Mouse (Mus musculus) liver, embryonic 14.5 days (tissue): Measurements from ENCODE around the gene Lysmd4. TPM values are rescaled to one million over a fixed set of nuclear protein-coding genes. Genes with fewer than 3 reads are reported as not detected.
"Not testable (repeated sequence)": the region's sequence is repeated elsewhere in the genome, so short reads cannot be mapped to it uniquely, and the experiment has no call there.

ENCODE experiments used
- ATAC-seq: fragments of 200-750 bp; cut with Nextera tagmentation; 2 replicates; pipeline ENCODE4 v1.8.0; 2017; ENCODE audit warnings: moderate number of reproducible peaks, mild to moderate bottlenecking, moderate library complexity; ENCODE audit not compliant: insufficient read depth
- DNase-seq, 3 experiments: peaks; one replicate each; pipeline ENCODE4 v3.0.0-alpha.2; 2012 to 2013; ENCODE audit warnings: low read depth in 3 of 3, low spot score in 3 of 3
- H3K27ac ChIP-seq: fragments of 300-500 bp; sonication (generic); 2 replicates; pipeline ENCODE4 v1.5.1; 2014; ENCODE audit warnings: moderate library complexity, mild to moderate bottlenecking, control low read depth, inconsistent platforms
- H3K27me3 ChIP-seq: fragments of 300-500 bp; sonication (generic); 2 replicates; pipeline ENCODE4 v1.6.1; 2014; ENCODE audit warnings: mild to moderate bottlenecking, low read length, moderate library complexity; ENCODE audit not compliant: control insufficient read depth, insufficient read depth
- H3K36me3 ChIP-seq: fragments of 300-500 bp; sonication (generic); replicated peaks from 2 replicates; pipeline ENCODE4 v1.6.1; 2014; ENCODE audit warnings: low read depth; ENCODE audit not compliant: control insufficient read depth, insufficient read depth
- H3K4me1 ChIP-seq, 2 experiments: fragments of 200-500 bp in 1 of 2; fragments of 300-500 bp in 1 of 2; sonication (generic) in 1 of 2; replicated peaks; 2 replicates each; pipeline ENCODE4 v1.6.1; 2012 to 2014; ENCODE audit warnings: antibody characterized with exemption in 1 of 2, inconsistent platforms in 1 of 2, low read length in 1 of 2; ENCODE audit not compliant: control insufficient read depth in 2 of 2, insufficient read depth in 2 of 2
- H3K4me2 ChIP-seq: fragments of 300-500 bp; sonication (generic); 2 replicates; pipeline ENCODE4 v1.6.1; 2014; ENCODE audit warnings: low read depth, mild to moderate bottlenecking, control low read depth, moderate library complexity
- H3K4me3 ChIP-seq, 2 experiments: fragments of 200-500 bp in 1 of 2; fragments of 300-500 bp in 1 of 2; sonication (generic) in 1 of 2; 2 replicates each; pipeline ENCODE4 v1.5.1; 2012 to 2014; ENCODE audit warnings: low read depth in 2 of 2, low read length in 2 of 2, mild to moderate bottlenecking in 2 of 2, control low read depth in 1 of 2, inconsistent platforms in 1 of 2, moderate library complexity in 1 of 2; ENCODE audit not compliant: insufficient read depth in 1 of 2
- H3K9ac ChIP-seq: fragments of 300-500 bp; sonication (generic); replicated peaks from 2 replicates; pipeline ENCODE4 v1.6.1; 2014; ENCODE audit warnings: mild to moderate bottlenecking, control low read depth, moderate library complexity
- H3K9me3 ChIP-seq: fragments of 300-500 bp; sonication (generic); 2 replicates; pipeline ENCODE4 v1.6.1; 2016; ENCODE audit warnings: low read length, mixed read lengths; ENCODE audit not compliant: control insufficient read depth
- CTCF ChIP-seq: IDR thresholded peaks from 2 replicates; pipeline ENCODE4 v1.5.1; 2016; ENCODE audit warnings: antibody characterized with exemption, low read depth, control low read depth
- EP300 ChIP-seq: IDR thresholded peaks from 2 replicates; pipeline ENCODE4 v1.6.1; 2016; ENCODE audit warnings: antibody characterized with exemption, low read depth
- WGBS: fragments of 180-500 bp; shearing (Covaris S2); extraction: QIAGEN DNeasy Blood & Tissue Kit; methylation state at CpG from one replicate; pipeline ENCODE4 v1.1.7; 2014; ENCODE audit not compliant: insufficient replicate concordance; 5-methylcytosine and 5-hydroxymethylcytosine counted together
- polyA plus RNA-seq, 2 experiments: library from polyadenylated mRNA; depleted of rRNA in 1 of 2; stranded (reverse) in 1 of 2; unstranded in 1 of 2; fragments of >200 nt; fragmentation: Nextera tagmentation in 1 of 2; extraction: Ambion mirVana in 1 of 2; gene quantifications; 2 replicates each; pipeline versions ENCODE4 v1.2.1 to v1.2.3; 2012 to 2014

The Lysmd4 gene
- polyA plus RNA-seq, 2 experiments = 2.4 to 2.5 TPM

DNA sequence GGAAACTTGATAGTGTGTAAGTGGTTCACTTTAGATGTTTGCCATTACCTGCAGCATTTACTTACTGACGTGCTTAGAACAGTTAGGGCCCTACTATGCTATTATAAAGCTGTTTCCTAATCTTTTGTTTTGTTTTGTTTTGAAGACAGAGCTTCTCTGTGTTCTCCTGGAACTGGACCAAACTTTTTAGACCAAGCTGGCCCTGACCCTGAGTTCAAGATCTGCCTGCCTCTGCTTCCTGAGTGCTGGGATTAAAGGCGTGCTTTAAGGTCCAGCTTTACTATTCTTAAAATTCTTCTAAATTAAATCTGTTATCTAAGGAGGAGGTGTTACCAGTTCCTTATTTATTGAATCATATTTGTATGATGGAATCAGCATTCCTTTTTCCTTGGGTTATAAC lies 23.7 kb downstream of the Lysmd4 start:
- DNase-seq (no peak), ATAC-seq (no peak)
- WGBS = 66% methylated on average over 2 of the region's 2 CpGs
- no peak overlapping the region for H3K4me2 ChIP-seq
- H3K27ac ChIP-seq = no peak overlapping the region
- H3K9me3 ChIP-seq = no peaks in the 10 kb centered on the region
- TF ChIP-seq CTCF (no peak), EP300 (no peak)
- H3K36me3 ChIP-seq = no peaks in the 10 kb centered on the region
- H3K4me1 ChIP-seq = peaks cover 0 to 5% of the 10 kb centered on the region in 2 experiments; a peak in 1 of 4 replicates
- no peak overlapping the region for H3K9ac ChIP-seq
- H3K27me3 ChIP-seq = no peaks in the 10 kb centered on the region
- H3K4me3 ChIP-seq = no peak overlapping the region

DNA sequence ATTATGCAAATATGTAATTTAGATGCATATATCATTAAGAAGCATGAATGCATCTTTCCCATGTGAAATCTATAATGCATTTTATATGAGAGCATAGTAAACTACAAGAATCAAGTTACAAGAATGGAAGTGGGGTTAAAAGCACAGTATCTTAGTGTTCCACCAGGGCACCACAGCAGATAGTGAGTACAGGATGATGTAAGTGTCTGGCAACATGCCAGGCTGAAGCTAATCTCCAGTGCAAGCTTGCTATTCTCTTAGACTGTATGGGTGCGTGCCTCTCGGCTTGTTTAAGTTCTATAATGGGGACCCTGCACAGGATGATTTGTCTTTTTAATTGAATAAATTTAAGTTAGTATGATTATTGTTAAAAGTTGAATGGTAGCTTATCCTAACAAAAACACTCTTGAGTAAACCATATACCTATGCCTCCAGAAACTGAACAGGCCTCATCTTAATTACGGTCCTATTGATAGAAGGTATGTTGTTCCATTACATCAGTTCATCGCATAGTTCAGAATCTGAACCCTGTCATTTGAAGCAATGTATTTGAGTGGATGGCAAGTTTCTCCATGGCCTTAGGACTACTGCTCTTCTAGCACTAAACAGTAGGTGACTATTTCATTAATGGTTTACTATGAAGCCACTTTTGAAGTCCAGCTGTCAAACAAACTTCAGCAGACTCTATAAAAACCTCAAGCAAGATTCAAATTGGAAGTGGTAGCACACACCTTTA lies 37.7 kb downstream of the Lysmd4 start:
- peak; percentile 98 for ATAC-seq
- H3K27me3 ChIP-seq = no peaks in the 10 kb centered on the region
- peak overlapping the region; percentile 48; the same call in 1 of the 2 replicates for H3K27ac ChIP-seq
- H3K9me3 ChIP-seq = no peaks in the 10 kb centered on the region
- no peak overlapping the region for H3K4me3 ChIP-seq
- no peak overlapping the region; the same call in 1 of the 2 replicates for H3K9ac ChIP-seq
- TF ChIP-seq EP300 (peak; percentile 86), CTCF (peak; percentile 37; the same call in 1 of the 2 replicates)
- peak overlapping the region; percentile 14; the same call in 1 of the 2 replicates for H3K4me2 ChIP-seq
- peaks cover 2% of the 10 kb centered on the region for H3K36me3 ChIP-seq
- 44% methylated on average over 4 of the region's 4 CpGs for WGBS
- DNase-seq = peak; percentile 77 to 81 (median 79)
- peaks cover 2 to 6% of the 10 kb centered on the region in 2 experiments for H3K4me1 ChIP-seq

DNA sequence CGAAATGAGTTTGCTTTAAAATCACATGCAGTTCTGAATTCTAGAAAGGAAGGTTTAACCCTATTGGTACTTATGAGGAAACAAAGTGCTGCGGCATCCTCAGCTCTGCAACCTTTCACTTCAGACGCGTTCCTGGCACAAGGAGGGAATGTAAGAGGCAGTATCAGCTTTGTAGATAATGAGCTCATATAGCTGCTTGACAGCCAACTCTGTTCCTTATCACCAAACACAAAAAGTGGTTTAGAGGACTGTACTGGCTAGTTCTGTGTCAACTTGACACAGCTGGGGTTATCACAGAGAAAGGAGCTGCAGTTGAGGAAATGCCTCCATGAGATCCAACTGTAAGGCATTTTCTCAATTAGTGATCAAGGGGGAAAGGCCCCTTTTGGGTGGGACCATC lies 48.1 kb downstream of the Lysmd4 start:
- not testable (repeated sequence) for H3K36me3 ChIP-seq, H3K9ac ChIP-seq, H3K27me3 ChIP-seq, H3K9me3 ChIP-seq, H3K4me3 ChIP-seq, H3K4me1 ChIP-seq, H3K27ac ChIP-seq
- WGBS = 19% methylated on average over 4 of the region's 4 CpGs
- peak; percentile 69 for TF ChIP-seq EP300
- peak overlapping the region; percentile 33 for H3K4me2 ChIP-seq
- peak; percentile 26 to 38 (median 28) for DNase-seq
- ATAC-seq = peak; percentile 97

DNA sequence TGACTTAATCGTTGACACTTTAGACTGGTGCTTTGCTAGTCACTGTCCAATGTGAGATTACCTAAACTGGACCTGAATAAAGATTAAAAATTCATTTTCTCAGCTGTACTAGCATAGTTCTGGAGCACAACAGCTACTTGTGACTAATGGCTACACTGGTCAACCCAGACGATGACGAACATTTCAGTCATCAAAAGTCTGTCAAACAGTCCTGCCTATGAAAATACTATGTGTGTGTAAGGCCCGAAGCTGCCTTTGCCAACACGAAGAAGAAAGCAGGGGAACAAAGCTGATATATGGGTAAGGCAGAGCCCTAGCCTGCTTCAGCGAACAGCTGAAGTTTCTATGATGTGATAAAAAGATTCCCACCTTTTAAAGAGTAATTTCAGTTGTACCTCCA lies 61.2 kb downstream of the Lysmd4 start:
- Histone ChIP-seq H3K4me3 (no peak overlapping the region), H3K4me1 (no peaks in the 10 kb centered on the region), H3K9ac (no peak overlapping the region), H3K27ac (no peak overlapping the region), H3K27me3 (no peaks in the 10 kb centered on the region), H3K9me3 (no peaks in the 10 kb centered on the region), H3K36me3 (no peaks in the 10 kb centered on the region), H3K4me2 (no peak overlapping the region)
- ATAC-seq = no peak
- DNase-seq = no peak
- TF ChIP-seq CTCF = no peak
- no peak for TF ChIP-seq EP300
- 83% methylated on average over 6 of the region's 6 CpGs for WGBS

DNA sequence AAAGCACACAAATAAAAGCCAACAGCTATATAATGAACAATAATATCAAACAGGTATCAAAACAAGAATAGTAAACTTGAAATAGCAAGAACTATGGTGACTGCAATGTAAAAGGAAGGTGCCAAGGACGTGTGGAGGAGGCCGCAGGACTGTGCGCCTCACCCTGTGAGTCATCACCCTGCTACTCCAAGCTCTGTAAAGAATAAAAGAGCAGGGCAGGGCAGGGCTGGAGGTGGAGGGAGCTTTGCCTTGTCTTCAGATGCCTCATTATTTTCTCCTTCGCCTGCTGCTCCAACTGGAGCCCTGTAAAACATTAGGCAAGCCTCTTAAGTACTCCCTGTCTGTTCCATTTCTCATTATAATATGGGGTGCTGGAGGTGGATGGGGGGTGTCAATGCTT lies 65.1 kb downstream of the Lysmd4 start:
- no peaks in the 10 kb centered on the region for H3K27me3 ChIP-seq
- H3K36me3 ChIP-seq = no peaks in the 10 kb centered on the region
- WGBS = 69% methylated on average over 4 of the region's 4 CpGs
- ATAC-seq (no peak), DNase-seq (no peak)
- no peak overlapping the region for H3K4me3 ChIP-seq
- H3K27ac ChIP-seq = no peak overlapping the region
- TF ChIP-seq CTCF (no peak), EP300 (no peak)
- H3K9ac ChIP-seq = no peak overlapping the region
- H3K4me2 ChIP-seq = no peak overlapping the region
- no peaks in the 10 kb centered on the region for H3K4me1 ChIP-seq
- H3K9me3 ChIP-seq = no peaks in the 10 kb centered on the region
